Mouse (Mus musculus): ENCODE results near the gene Ptger2. TPM values are rescaled to one million over a fixed set of nuclear protein-coding genes. Genes with fewer than 3 reads are reported as not detected.

Gene Ptger2
- 10 to 100 TPM; 16.9 to 20.2 TPM for total RNA-seq (2023)

DNA sequence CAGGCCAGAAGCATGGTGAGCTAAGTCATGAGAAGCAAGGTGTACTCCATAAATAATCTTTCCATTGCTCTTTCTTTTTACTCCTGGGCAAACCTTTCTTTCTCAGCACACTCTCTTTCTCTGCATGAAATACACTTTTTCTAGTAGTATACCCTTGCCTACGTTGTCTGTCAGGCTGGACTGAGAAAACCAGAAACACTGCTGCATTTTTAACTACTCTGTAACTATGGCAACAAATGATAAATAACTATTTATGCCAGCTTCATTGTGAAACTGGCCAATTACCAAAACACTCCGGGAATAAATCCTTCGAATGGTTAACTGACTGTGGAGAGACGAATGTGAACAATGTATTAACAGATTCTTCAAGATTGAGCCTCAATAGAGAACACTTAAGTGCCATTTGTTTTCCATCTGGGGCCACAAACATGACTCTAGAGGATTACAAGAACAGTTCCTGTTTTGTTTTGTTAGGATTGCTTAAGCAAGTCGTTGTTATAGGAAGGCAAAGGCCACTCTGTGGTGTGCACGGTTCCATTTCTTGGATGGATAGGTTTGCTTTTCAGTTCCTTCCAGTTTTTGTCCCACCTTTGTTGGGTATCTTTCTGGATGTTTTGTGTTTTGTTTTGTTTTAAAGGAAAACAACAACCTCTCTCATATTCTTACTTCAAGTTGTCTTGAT lies at the start of gene Ptger2:
Gene Ptger2 (plus strand): TSS at position 522 of the 682 bp plus-strand sequence.

Other genes with a start within 250 kb of the Ptger2 start
- gene Gm8267, start 237.9 kb upstream of the Ptger2 start, total RNA-seq (2023): not detected
- not detected for gene Ptgdr, start 128.8 kb upstream of the Ptger2 start, total RNA-seq (2023)
- gene Gpr137c, start 231.5 kb downstream of the Ptger2 start, total RNA-seq (2023): 1 to 10 TPM; 4.2 to 5.9 TPM
- gene Txndc16, start 232.1 kb downstream of the Ptger2 start, total RNA-seq (2023): 10 to 100 TPM; 33.1 to 35.0 TPM